Mouse (Mus musculus) heart, embryonic 11.5 days (tissue): Measurements from ENCODE around the gene Basp1. TPM values are rescaled to one million over a fixed set of nuclear protein-coding genes. Genes with fewer than 3 reads are reported as not detected.

Experiments
- ATAC-seq: fragments of 200-750 bp; cut with Nextera tagmentation; replicated peaks from 2 replicates; pipeline ENCODE4 v1.8.0; 2017; ENCODE audit warnings: moderate library complexity; ENCODE audit not compliant: insufficient number of reproducible peaks, low FRiP score, low TSS enrichment
- H3K27ac ChIP-seq: fragments of 300-500 bp; sonication (generic); 2 replicates; pipeline ENCODE4 v1.5.1; 2014; ENCODE audit warnings: mild to moderate bottlenecking, low read depth, low read length
- H3K27me3 ChIP-seq: fragments of 300-500 bp; sonication (generic); 2 replicates; pipeline ENCODE4 v1.6.1; 2014; ENCODE audit warnings: mild to moderate bottlenecking, low read length, mixed read lengths; ENCODE audit not compliant: control insufficient read depth, insufficient read depth
- H3K36me3 ChIP-seq: fragments of 300-500 bp; sonication (generic); 2 replicates; pipeline ENCODE4 v1.6.1; 2014; ENCODE audit warnings: mild to moderate bottlenecking, low read length, moderate library complexity, mixed read lengths; ENCODE audit not compliant: control insufficient read depth, insufficient read depth
- H3K4me1 ChIP-seq: fragments of 300-500 bp; sonication (generic); 2 replicates; pipeline ENCODE4 v1.6.1; 2014; ENCODE audit warnings: low read length; ENCODE audit not compliant: control insufficient read depth, insufficient read depth
- H3K4me2 ChIP-seq: fragments of 300-500 bp; sonication (generic); 2 replicates; pipeline ENCODE4 v1.6.1; 2014; ENCODE audit warnings: mild to moderate bottlenecking, moderate library complexity
- H3K4me3 ChIP-seq: fragments of 300-500 bp; sonication (generic); 2 replicates; pipeline ENCODE4 v1.5.1; 2014; ENCODE audit warnings: low read depth, low read length
- H3K9ac ChIP-seq: fragments of 300-500 bp; sonication (generic); 2 replicates; pipeline ENCODE4 v1.6.1; 2014; ENCODE audit warnings: mild to moderate bottlenecking, low read depth, low read length, moderate library complexity
- H3K9me3 ChIP-seq: fragments of 300-500 bp; sonication (generic); replicated peaks from 2 replicates; pipeline ENCODE4 v1.6.1; 2016; ENCODE audit warnings: low read length; ENCODE audit not compliant: control insufficient read depth
- WGBS: fragments of 180-500 bp; shearing (Covaris S2); extraction: QIAGEN DNeasy Blood & Tissue Kit; methylation state at CpG from one replicate; pipeline ENCODE4 v1.1.7; 2014; ENCODE audit not compliant: insufficient replicate concordance; 5-methylcytosine and 5-hydroxymethylcytosine counted together
- polyA plus RNA-seq: library from polyadenylated mRNA; unstranded; fragments of >200 nt; fragmentation: Nextera tagmentation; extraction: Ambion mirVana; gene quantifications from 2 replicates; pipeline ENCODE4 v1.2.1, GENCODE M21; 2014

Gene Basp1
- polyA plus RNA-seq, 1 experiment from 2014 or later = 15.3 TPM

GRCm38 (mm10) chr15:25412761-25413261 lies 753 bp downstream of the Basp1 start:
- Histone ChIP-seq H3K4me3 (peak overlapping the region; percentile 75), H3K36me3 (no peaks in the 10 kb centered on the region), H3K9ac (peak overlapping the region; percentile 71), H3K4me1 (no peaks in the 10 kb centered on the region), H3K27ac (peak overlapping the region; percentile 41), H3K9me3 (no peaks in the 10 kb centered on the region), H3K27me3 (no peaks in the 10 kb centered on the region), H3K4me2 (peak overlapping the region; percentile 69)
- WGBS = under 1% methylated on average over 29 of the region's 35 CpGs
- peak; percentile 20; the same call in 1 of the 2 replicates for ATAC-seq

GRCm38 (mm10) chr15:25412171-25412641 lies 1.4 kb downstream of the Basp1 start:
- under 1% methylated on average over 25 of the region's 25 CpGs for WGBS
- H3K27me3 ChIP-seq = no peaks in the 10 kb centered on the region
- peak overlapping the region; percentile 41 for H3K27ac ChIP-seq
- H3K4me1 ChIP-seq = no peaks in the 10 kb centered on the region
- H3K4me2 ChIP-seq = peak overlapping the region; percentile 69
- H3K36me3 ChIP-seq = no peaks in the 10 kb centered on the region
- ATAC-seq = no peak
- peak overlapping the region; percentile 71 for H3K9ac ChIP-seq
- no peaks in the 10 kb centered on the region for H3K9me3 ChIP-seq
- H3K4me3 ChIP-seq = peak overlapping the region; percentile 75

GRCm38 (mm10) chr15:25411461-25411860 lies 2.1 kb downstream of the Basp1 start:
- Histone ChIP-seq H3K27me3 (no peaks in the 10 kb centered on the region), H3K4me2 (peak overlapping the region; percentile 69), H3K4me3 (peak overlapping the region; percentile 75; the same call in 1 of the 2 replicates), H3K36me3 (no peaks in the 10 kb centered on the region), H3K9ac (no peak overlapping the region), H3K9me3 (no peaks in the 10 kb centered on the region), H3K4me1 (no peaks in the 10 kb centered on the region), H3K27ac (no peak overlapping the region)
- WGBS = 67% methylated on average over 7 of the region's 7 CpGs
- ATAC-seq = no peak

- no peak overlapping the region for H3K4me2 ChIP-seq
- H3K9ac ChIP-seq = no peak overlapping the region
- no peak for ATAC-seq
- 79% methylated on average over 5 of the region's 5 CpGs for WGBS
- H3K9me3 ChIP-seq = no peaks in the 10 kb centered on the region
- H3K36me3 ChIP-seq = no peaks in the 10 kb centered on the region
- no peaks in the 10 kb centered on the region for H3K27me3 ChIP-seq
- no peaks in the 10 kb centered on the region for H3K4me1 ChIP-seq
- H3K27ac ChIP-seq = no peak overlapping the region
- no peak overlapping the region for H3K4me3 ChIP-seq
Observed at GRCm38 (mm10) chr15:25405926-25406325, 7.6 kb downstream of the Basp1 start.

- ATAC-seq = no peak
- Histone ChIP-seq H3K4me1 (no peaks in the 10 kb centered on the region), H3K9me3 (no peaks in the 10 kb centered on the region), H3K36me3 (no peaks in the 10 kb centered on the region), H3K4me3 (no peak overlapping the region), H3K27ac (no peak overlapping the region), H3K4me2 (no peak overlapping the region), H3K9ac (no peak overlapping the region), H3K27me3 (no peaks in the 10 kb centered on the region)
- WGBS = 91% methylated on average over 7 of the region's 7 CpGs
Observed at GRCm38 (mm10) chr15:25403879-25404278, 9.7 kb downstream of the Basp1 start.

- no peaks in the 10 kb centered on the region for H3K9me3 ChIP-seq
Observed at GRCm38 (mm10) chr15:25402001-25402400, 11.6 kb downstream of the Basp1 start.

GRCm38 (mm10) chr15:25400276-25400675 lies 13.3 kb downstream of the Basp1 start:
- no peaks in the 10 kb centered on the region for H3K4me1 ChIP-seq
- H3K4me3 ChIP-seq = no peak overlapping the region
- 84% methylated on average over 8 of the region's 8 CpGs for whole genome bisulfite sequencing
- ATAC-seq = no peak
- no peak overlapping the region for H3K27ac ChIP-seq
- no peaks in the 10 kb centered on the region for H3K27me3 ChIP-seq
- H3K9me3 ChIP-seq = no peaks in the 10 kb centered on the region
- H3K4me2 ChIP-seq = no peak overlapping the region
- no peak overlapping the region for H3K9ac ChIP-seq
- H3K36me3 ChIP-seq = no peaks in the 10 kb centered on the region

More at GRCm38 (mm10) chr15:25402001-25402400, 11.6 kb downstream of the Basp1 start:
- H3K27ac ChIP-seq = no peak overlapping the region
- no peaks in the 10 kb centered on the region for H3K4me1 ChIP-seq
- ATAC-seq = no peak
- H3K36me3 ChIP-seq = no peaks in the 10 kb centered on the region
- 72% methylated on average over 3 of the region's 3 CpGs for WGBS
- H3K4me3 ChIP-seq = no peak overlapping the region
- no peaks in the 10 kb centered on the region for H3K27me3 ChIP-seq
- no peak overlapping the region for H3K9ac ChIP-seq
- H3K4me2 ChIP-seq = no peak overlapping the region

GRCm38 (mm10) chr15:25395912-25396590 lies 17.5 kb downstream of the Basp1 start:
- WGBS = 68% methylated on average over 9 of the region's 9 CpGs
- Histone ChIP-seq H3K27ac (no peak overlapping the region), H3K9me3 (no peaks in the 10 kb centered on the region), H3K4me3 (no peak overlapping the region), H3K9ac (no peak overlapping the region), H3K4me2 (no peak overlapping the region), H3K27me3 (no peaks in the 10 kb centered on the region), H3K36me3 (no peaks in the 10 kb centered on the region), H3K4me1 (peaks cover 6% of the 10 kb centered on the region; the same call in 1 of the 2 replicates)
- no peak for ATAC-seq
